8 mouse cellular contexts compared by ENCODE assay signal in the genomic region with DNA sequence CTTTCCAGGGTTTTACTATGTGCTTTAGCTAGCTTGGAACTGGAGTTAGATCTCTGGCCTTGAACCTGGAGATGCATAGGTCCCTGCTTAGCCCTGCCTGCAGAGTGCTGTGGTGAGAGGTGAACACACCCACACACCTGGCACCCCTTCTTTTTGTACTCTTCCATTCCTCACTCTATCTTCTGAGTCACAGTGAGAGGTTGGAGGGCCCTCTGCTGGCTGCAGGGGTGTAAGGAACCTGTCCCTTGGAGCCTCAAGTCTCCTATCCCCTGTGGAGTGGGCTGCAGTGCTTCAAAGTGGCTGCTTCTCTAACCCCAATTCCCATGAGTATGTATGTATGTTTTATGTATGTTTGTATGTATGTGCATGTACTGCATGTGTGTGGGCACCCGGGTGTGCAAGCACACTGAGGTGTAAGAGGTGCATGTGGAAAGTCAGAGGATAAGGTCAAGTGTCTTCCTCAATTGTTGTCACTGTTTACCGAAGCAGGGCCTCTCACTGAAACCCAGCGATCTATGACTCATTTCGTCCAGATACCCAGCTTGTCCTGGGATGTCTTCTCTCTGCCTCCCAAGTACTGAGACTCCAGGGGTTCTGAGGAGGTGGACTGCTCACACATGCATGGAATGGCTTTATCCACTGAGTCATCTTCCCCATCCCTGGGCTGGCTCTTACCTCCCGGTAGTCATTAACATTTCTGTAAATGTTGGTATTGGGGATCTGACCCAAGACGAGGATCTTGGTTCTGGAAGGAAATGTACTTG. TPM values are rescaled to one million over a fixed set of nuclear protein-coding genes. Genes with fewer than 3 reads are reported as not detected.
A peak's percentile ranks its signal among the peaks of the same experiment; 100 is the strongest.
DNase-seq lines count a peak whose midpoint lies in the region; ATAC-seq and TF ChIP-seq lines count a peak whose summit lies in the region.

No protein-coding gene starts in this region.

- no peaks in the 10 kb centered on the region for H3K4me1 ChIP-seq in thymus, adult 2 months (replicated peaks; ENCODE audit: control insufficient read depth, insufficient read depth, low read length)

- WGBS in thymus, adult 2 months, result 72% methylated on average over 6 of the region's 6 CpGs

- peak; percentile 85 for ATAC-seq in megakaryocyte-erythroid progenitor cell, adult 5-6 weeks (replicated peaks; ENCODE audit: low FRiP score, low TSS enrichment, poor library complexity, severe bottlenecking)

- no peaks in the 10 kb centered on the region for H3K36me3 ChIP-seq in thymus, adult 2 months (ENCODE audit: control insufficient read depth, insufficient read depth, low read length)

- DNase-seq in embryo, embryonic 10 days (ENCODE audit: low spot score), result peak; percentile 35
- DNase-seq in embryo, embryonic 9.5 days (ENCODE audit: extremely low spot score), result no peak
- peak; percentile 31 for DNase-seq in urinary bladder, postnatal 25 days (ENCODE audit: low spot score)
- DNase-seq in urinary bladder, postnatal 4 days (ENCODE audit: low spot score in 2 of 2), result no peak
- peak; percentile 36 for DNase-seq in embryo, embryonic 11 days
- DNase-seq in layer of hippocampus, adult 18-20 months (ENCODE audit: low spot score in 2 of 2), result peak; percentile 35 to 66
- peak; percentile 64 for DNase-seq in thymus, adult 2 months

- peak; percentile 61; the same call in 1 of the 2 replicates for TF ChIP-seq CTCF in thymus, adult 2 months (IDR thresholded peaks at IDR 0.05; ENCODE audit: borderline replicate concordance, control insufficient read depth, extremely low read depth, insufficient read depth, low read length, poor library complexity)

- no peaks in the 10 kb centered on the region for H3K27me3 ChIP-seq in thymus, adult 2 months (ENCODE audit: control insufficient read depth, insufficient read depth, low read length)

- no peak overlapping the region for H3K27ac ChIP-seq in thymus, adult 2 months (ENCODE audit: control insufficient read depth, insufficient read depth, low read length)

- H3K4me3 ChIP-seq in thymus, adult 2 months (ENCODE audit: control insufficient read depth, insufficient read depth, low read length), result no peak overlapping the region

- no peak for TF ChIP-seq POLR2A in thymus, adult 2 months (IDR thresholded peaks at IDR 0.05; ENCODE audit: control insufficient read depth, extremely low read depth, insufficient read depth, low read length, poor library complexity)

RNA-seq across cellular contexts. Expression of gene Srpk1, which starts 26.3 kb away (rescaled TPM):
- total RNA-seq in layer of hippocampus, adult 18-20 months (2021), result 10 to 100 TPM; 71.8 to 76.0 TPM
- 141 and 164 TPM in 2 replicates for total RNA-seq in megakaryocyte-erythroid progenitor cell, adult 5-6 weeks (2014; fragmentation: Nextera tagmentation)
- 159 and 165 TPM in 2 replicates for total RNA-seq in megakaryocyte-erythroid progenitor cell, adult 5-6 weeks (2017)
- 61.4 and 63.9 TPM in 2 replicates for polyA plus RNA-seq in thymus, adult 2 months (2012; rRNA removed)

RNA-seq across cellular contexts. Expression of gene Slc26a8, which starts 41.2 kb away (rescaled TPM):
- 1 to 10 TPM; 5.4 to 6.4 TPM for total RNA-seq in layer of hippocampus, adult 18-20 months (2021)
- total RNA-seq in megakaryocyte-erythroid progenitor cell, adult 5-6 weeks (2014; fragmentation: Nextera tagmentation), result 1.9 and 3.7 TPM in 2 replicates
- total RNA-seq in megakaryocyte-erythroid progenitor cell, adult 5-6 weeks (2017), result 1.2 TPM in 1 of 2 replicates, not detected in the other
- polyA plus RNA-seq in thymus, adult 2 months (2012; rRNA removed), result 0.75 and 0.93 TPM in 2 replicates

RNA-seq across cellular contexts. Expression of gene Mapk14, which starts 42.3 kb away (rescaled TPM):
- total RNA-seq in layer of hippocampus, adult 18-20 months (2021), result 10 to 100 TPM; 75.0 to 80.5 TPM
- total RNA-seq in megakaryocyte-erythroid progenitor cell, adult 5-6 weeks (2014; fragmentation: Nextera tagmentation), result 93.9 and 100 TPM in 2 replicates
- 54.0 and 87.6 TPM in 2 replicates for total RNA-seq in megakaryocyte-erythroid progenitor cell, adult 5-6 weeks (2017)
- polyA plus RNA-seq in thymus, adult 2 months (2012; rRNA removed), result 121 and 131 TPM in 2 replicates

Comparison
In these comparisons a context has a peak if more than half of its experiments do, and no peak if none do; other contexts are left out.
1. DNase-seq: peak in embryo, embryonic 10 days (single experiment), urinary bladder, postnatal 25 days (single experiment), embryo, embryonic 11 days (single experiment), layer of hippocampus, adult 18-20 months (2 of 2) and thymus, adult 2 months (single experiment); none in embryo, embryonic 9.5 days (single experiment) and urinary bladder, postnatal 4 days (0 of 2).